Mouse (Mus musculus) intestine, postnatal 0 days (tissue): ENCODE data around the gene Folr1. TPM values are rescaled to one million over a fixed set of nuclear protein-coding genes. Genes with fewer than 3 reads are reported as not detected.
A peak's percentile ranks its signal among the peaks of the same experiment; 100 is the strongest.

Source experiments
- ATAC-seq: fragments of 200-750 bp; cut with Nextera tagmentation; 2 replicates; pipeline ENCODE4 v1.8.0; 2017; ENCODE audit warnings: mild to moderate bottlenecking, moderate TSS enrichment, moderate library complexity
- H3K27ac ChIP-seq: fragments of 300-500 bp; sonication (generic); 2 replicates; pipeline ENCODE4 v1.5.1; 2014; ENCODE audit warnings: mild to moderate bottlenecking, low read depth, low read length, moderate library complexity
- H3K27me3 ChIP-seq: fragments of 300-500 bp; sonication (generic); replicated peaks from 2 replicates; pipeline ENCODE4 v1.6.1; 2014; ENCODE audit warnings: low read length, mixed read lengths; ENCODE audit not compliant: control insufficient read depth, insufficient read depth
- H3K36me3 ChIP-seq: fragments of 300-500 bp; sonication (generic); 2 replicates; pipeline ENCODE4 v1.6.1; 2014; ENCODE audit warnings: mild to moderate bottlenecking, moderate library complexity; ENCODE audit not compliant: control insufficient read depth, insufficient read depth
- H3K4me1 ChIP-seq: fragments of 300-500 bp; sonication (generic); replicated peaks from 2 replicates; pipeline ENCODE4 v1.6.1; 2014; ENCODE audit warnings: antibody characterized with exemption, low read length, mixed read lengths; ENCODE audit not compliant: control insufficient read depth, insufficient read depth
- H3K4me2 ChIP-seq: fragments of 300-500 bp; sonication (generic); replicated peaks from 2 replicates; pipeline ENCODE4 v1.6.1; 2014; ENCODE audit warnings: low read depth, mild to moderate bottlenecking, moderate library complexity
- H3K4me3 ChIP-seq: fragments of 300-500 bp; sonication (generic); 2 replicates; pipeline ENCODE4 v1.5.1; 2014; ENCODE audit warnings: low read depth, low read length
- H3K9ac ChIP-seq: fragments of 300-500 bp; sonication (generic); 2 replicates; pipeline ENCODE4 v1.6.1; 2014; ENCODE audit warnings: mild to moderate bottlenecking, low read depth, low read length
- H3K9me3 ChIP-seq: fragments of 300-500 bp; sonication (generic); 2 replicates; pipeline ENCODE4 v1.6.1; 2016; ENCODE audit warnings: mixed run types; ENCODE audit not compliant: control insufficient read depth
- CTCF ChIP-seq: sonication (generic); IDR thresholded peaks from 2 replicates; pipeline ENCODE4 v1.5.1; 2016; ENCODE audit warnings: low read depth, mild to moderate bottlenecking, control low read depth, antibody characterized with exemption, moderate library complexity
- WGBS: fragments of 180-500 bp; shearing (Covaris S2); extraction: QIAGEN DNeasy Blood & Tissue Kit; methylation state at CpG from one replicate; pipeline ENCODE4 v1.1.7; 2014; 5-methylcytosine and 5-hydroxymethylcytosine counted together
- polyA plus RNA-seq: library from polyadenylated mRNA; unstranded; fragments of >200 nt; fragmentation: Nextera tagmentation; extraction: Ambion mirVana; gene quantifications from 2 replicates; pipeline ENCODE4 v1.2.1, GENCODE M21; 2015

Gene Folr1
- polyA plus RNA-seq, 1 experiment from 2014 or later = 521 TPM

- Histone ChIP-seq H3K4me1 (no peaks in the 10 kb centered on the region; the same call in none of the 2 replicates), H3K27me3 (no peaks in the 10 kb centered on the region), H3K36me3 (peaks cover 16% of the 10 kb centered on the region), H3K9me3 (no peaks in the 10 kb centered on the region), H3K9ac (peak within 1 kb of the TSS; percentile 92), H3K4me3 (peak within 1 kb of the TSS; percentile 86), H3K27ac (peak within 1 kb of the TSS; percentile 97), H3K4me2 (peak within 1 kb of the TSS; percentile 73)
- 8% methylated on average over 11 of the region's 11 CpGs for whole genome bisulfite sequencing
- ATAC-seq = no peak
- no peak for TF ChIP-seq CTCF
Observed at GRCm38 (mm10) chr7:101906287-101906681, 35.7 kb upstream of the Folr1 start, which contains the start of gene Tomt. Tomt (minus strand) TSS chr7:101906359.

DNA sequence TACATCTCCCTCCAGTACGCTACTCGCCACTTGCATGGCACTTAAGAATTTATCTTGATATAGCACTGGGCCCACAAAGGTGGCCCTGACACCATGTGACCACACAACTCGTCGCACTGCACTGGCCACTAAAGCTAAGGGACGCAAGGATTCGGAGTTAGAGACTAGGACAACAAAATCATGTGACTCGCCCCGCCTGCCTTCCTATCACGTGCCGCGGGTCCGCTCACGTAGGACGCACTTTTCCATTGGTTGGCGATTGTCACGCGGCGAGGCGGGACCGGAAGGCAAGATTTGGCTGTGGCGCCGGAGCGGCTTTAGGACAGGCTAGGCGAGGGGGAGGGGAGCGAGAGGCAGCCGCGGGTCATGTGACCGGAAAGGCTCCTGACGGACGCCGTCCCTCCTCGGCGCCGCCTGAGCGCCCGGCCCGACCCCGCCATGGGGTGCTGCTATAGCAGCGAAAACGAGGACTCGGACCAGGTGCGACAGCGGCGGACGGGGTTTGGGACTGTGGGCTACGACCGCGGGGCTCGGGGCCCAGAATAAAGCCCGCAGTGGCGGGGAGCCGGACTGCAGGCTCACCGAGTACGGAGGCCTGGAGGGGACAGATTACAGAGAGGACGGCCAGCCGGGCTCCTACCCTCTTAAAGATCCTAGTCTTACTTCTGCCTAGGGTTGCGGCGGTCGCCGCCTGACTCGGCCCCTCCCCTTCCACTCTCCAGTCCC, 35.1 kb upstream of the Folr1 start, which contains the start of gene Lamtor1:
TSS of gene Lamtor1 (plus strand) at position 344 of the 726 bp plus-strand sequence.
- Histone ChIP-seq H3K4me2 (peak within 1 kb of the TSS; percentile 73), H3K9me3 (no peaks in the 10 kb centered on the region), H3K27me3 (no peaks in the 10 kb centered on the region), H3K4me3 (peak within 1 kb of the TSS; percentile 86), H3K9ac (peak within 1 kb of the TSS; percentile 92), H3K27ac (peak within 1 kb of the TSS; percentile 97), H3K4me1 (no peaks in the 10 kb centered on the region; the same call in none of the 2 replicates), H3K36me3 (peaks cover 10% of the 10 kb centered on the region)
- no peak; the same call in 1 of the 2 replicates for TF ChIP-seq CTCF
- ATAC-seq = peak; percentile 98
- whole genome bisulfite sequencing = 0% methylated on average over 57 of the region's 61 CpGs

- Histone ChIP-seq H3K27ac (no peak overlapping the region), H3K4me1 (no peaks in the 10 kb centered on the region; the same call in none of the 2 replicates), H3K27me3 (no peaks in the 10 kb centered on the region), H3K9me3 (no peaks in the 10 kb centered on the region), H3K36me3 (no peaks in the 10 kb centered on the region; the same call in 1 of the 2 replicates), H3K9ac (no peak overlapping the region), H3K4me2 (no peak overlapping the region), H3K4me3 (no peak overlapping the region)
- no peak for ATAC-seq
- peak; percentile 47 for TF ChIP-seq CTCF
Observed at GRCm38 (mm10) chr7:101902846-101903245, 32.3 kb upstream of the Folr1 start.

DNA sequence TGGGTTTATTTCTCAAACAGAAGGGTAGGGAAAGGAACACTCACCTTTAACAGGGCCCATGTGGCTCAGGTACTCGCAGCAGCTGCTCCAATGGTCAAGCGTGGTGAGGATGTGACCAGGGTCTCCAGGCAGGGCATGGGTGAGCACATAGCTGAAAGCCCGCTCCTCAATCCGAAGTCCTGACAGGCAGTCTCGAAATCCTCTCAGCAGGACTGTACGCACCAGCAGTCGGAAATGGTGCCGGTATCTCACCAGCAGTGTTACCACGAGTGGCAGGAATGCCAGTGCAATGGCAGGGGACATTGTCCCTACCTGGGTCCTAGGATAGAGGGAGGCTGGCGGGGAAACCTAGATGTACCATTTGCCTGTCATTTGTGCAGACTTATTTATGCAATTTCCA, 31.4 kb upstream of the Folr1 start:
- no peak for TF ChIP-seq CTCF
- 91% methylated on average over 10 of the region's 10 CpGs for WGBS
- no peak overlapping the region for H3K4me3 ChIP-seq
- H3K27me3 ChIP-seq = no peaks in the 10 kb centered on the region
- no peak for ATAC-seq
- no peak overlapping the region for H3K9ac ChIP-seq
- H3K4me1 ChIP-seq = no peaks in the 10 kb centered on the region; the same call in none of the 2 replicates
- no peak overlapping the region for H3K27ac ChIP-seq
- H3K9me3 ChIP-seq = no peaks in the 10 kb centered on the region
- no peak overlapping the region for H3K4me2 ChIP-seq
- H3K36me3 ChIP-seq = no peaks in the 10 kb centered on the region; the same call in 1 of the 2 replicates

- no peak for ATAC-seq
- Histone ChIP-seq H3K4me1 (no peaks in the 10 kb centered on the region; the same call in 1 of the 2 replicates), H3K36me3 (no peaks in the 10 kb centered on the region; the same call in 1 of the 2 replicates), H3K4me3 (no peak overlapping the region), H3K4me2 (no peak overlapping the region), H3K9ac (no peak overlapping the region), H3K9me3 (no peaks in the 10 kb centered on the region), H3K27ac (no peak overlapping the region), H3K27me3 (no peaks in the 10 kb centered on the region)
- TF ChIP-seq CTCF = no peak
- WGBS = 91% methylated on average over 16 of the region's 16 CpGs
Observed at GRCm38 (mm10) chr7:101900331-101901097, 29.9 kb upstream of the Folr1 start.
